Mouse (Mus musculus) heart, adult 11 months (tissue): ENCODE data around the gene Tecta.
A peak's percentile ranks its signal among the peaks of the same experiment; 100 is the strongest.

Source experiments
- DNase-seq: peaks from one replicate; pipeline ENCODE4 v3.0.0; 2022

Gene Tecta

DNA sequence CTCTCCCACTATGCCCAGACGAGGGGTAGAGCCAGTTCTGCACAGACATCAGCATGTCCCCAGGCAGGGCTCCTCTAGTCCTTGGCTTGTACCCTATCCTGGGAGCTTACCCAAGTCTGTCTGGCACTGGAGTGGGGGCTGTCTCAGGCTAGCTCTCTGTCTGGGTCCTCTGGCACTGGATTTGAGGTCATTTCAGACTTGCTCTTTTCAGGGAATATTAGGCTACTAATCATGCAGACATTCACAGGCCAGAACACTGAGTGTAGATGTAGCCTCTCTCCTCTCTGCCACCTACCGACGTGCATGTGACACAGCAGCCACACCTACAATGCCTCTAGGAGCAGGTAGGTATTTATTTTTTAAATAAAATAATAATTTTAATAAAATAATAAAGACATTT is 82.4 kb downstream of the Tecta start:
- DNase-seq = peak; percentile 90

DNA sequence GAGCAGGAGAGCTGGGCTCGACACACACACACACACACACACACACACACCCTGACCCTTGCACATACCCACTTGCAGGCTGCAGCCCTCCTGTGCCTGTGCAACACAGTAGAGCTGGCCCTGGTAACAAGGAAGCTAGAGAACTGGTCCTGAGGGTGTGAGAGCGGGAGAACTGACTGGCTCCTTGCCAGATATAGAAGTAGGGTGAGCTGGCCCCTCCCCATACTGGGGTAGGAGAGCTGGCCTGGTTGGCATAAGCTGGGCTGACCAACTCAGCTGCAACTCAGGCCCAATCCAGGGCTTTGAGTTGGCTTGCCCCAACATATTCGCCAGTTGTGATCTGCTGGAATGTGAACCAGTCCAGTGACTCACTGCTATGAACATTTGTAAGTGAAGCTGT is 83.9 kb downstream of the Tecta start:
- peak; percentile 87 for DNase-seq

DNA sequence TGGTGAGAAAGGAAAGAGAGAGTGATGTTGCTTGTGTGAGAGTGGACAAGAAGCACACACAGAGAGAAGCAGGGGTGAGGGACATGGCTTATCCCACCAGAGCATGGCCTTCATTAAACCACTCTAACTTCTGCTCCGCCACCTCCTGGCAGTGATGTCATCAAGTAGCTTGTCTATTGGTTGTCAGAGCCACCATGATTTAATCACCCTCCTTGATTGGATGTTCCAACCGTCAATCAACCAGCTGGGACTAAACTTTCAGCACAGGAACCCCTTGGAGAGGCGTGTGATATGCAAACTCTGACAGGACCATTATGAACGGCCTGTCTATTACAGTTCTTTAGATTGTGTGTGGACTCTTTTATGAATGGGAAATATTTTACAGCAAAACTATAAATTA is 84.8 kb downstream of the Tecta start:
- DNase-seq = peak; percentile 76

DNA sequence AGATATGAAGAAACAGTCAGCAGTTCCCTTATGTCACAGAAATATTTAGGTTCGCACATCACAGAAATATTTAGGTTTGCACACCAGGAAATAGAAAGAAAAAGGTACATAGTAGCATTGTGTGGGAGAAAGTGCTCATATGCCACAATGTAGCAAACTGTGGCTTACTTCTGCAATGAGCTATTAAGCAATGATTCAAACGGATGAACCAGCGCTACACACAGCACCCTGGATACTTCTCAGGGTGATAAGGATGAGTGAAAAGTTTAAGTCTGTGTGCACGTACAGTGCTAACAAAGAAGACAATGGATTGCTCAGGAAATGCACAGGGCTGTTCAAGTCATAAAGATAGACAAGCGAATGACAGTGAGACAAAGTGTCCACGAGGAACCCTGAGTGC is 85.3 kb downstream of the Tecta start:
- no peak for DNase-seq

DNA sequence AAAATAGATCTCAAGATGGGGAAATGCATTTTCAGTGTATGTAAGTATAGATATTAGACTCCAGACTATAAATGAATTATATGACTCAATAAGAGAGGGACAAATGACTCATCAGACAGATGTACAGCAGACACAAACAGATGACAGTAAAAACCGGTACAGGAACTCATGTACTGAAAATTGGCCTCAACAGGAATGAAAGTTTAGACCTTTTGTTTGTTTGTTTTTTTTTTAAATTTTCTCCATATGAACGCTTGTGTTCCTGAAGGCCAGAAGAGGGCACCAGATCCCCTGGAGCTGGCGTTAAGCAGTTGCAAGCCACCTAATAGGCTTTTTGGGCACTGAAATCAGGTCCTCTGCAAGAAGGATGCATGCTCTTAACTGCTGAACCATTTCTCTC is 85.9 kb downstream of the Tecta start:
- DNase-seq = peak; percentile 70

DNA sequence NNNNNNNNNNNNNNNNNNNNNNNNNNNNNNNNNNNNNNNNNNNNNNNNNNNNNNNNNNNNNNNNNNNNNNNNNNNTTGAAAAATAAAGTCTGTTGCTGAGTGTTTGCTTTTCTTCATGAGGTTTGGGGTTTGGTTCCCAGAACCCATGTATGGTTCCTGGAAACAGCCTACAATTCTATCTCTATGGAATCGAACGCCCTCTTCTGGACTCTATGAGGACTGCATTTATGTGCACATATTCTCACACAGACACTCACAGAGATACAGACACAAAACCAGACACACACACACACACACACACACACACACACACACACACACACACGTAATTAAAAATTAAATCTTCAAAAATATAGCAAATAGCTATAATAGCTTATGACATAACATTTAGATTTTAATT is 88.4 kb downstream of the Tecta start:
- no peak for DNase-seq

DNA sequence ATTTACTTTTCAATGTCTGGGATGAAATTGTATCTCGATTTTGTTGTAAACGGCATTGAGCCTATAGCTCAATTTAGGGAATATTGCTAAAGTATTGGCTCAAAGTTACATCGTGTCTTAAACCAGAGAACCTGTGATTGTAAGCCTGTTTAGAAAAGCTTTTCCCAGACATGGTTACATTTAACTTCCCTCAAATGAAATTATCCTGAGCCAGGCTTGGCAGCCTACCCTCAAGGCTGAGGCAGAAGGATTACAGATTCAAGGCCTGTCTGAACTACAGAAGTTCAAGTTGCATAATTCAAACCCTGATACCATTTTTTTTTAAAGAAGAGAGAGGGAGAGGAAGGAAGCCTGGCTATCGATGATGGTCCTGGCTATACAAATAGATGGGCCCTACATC is 95.8 kb downstream of the Tecta start:
- no peak for DNase-seq

DNA sequence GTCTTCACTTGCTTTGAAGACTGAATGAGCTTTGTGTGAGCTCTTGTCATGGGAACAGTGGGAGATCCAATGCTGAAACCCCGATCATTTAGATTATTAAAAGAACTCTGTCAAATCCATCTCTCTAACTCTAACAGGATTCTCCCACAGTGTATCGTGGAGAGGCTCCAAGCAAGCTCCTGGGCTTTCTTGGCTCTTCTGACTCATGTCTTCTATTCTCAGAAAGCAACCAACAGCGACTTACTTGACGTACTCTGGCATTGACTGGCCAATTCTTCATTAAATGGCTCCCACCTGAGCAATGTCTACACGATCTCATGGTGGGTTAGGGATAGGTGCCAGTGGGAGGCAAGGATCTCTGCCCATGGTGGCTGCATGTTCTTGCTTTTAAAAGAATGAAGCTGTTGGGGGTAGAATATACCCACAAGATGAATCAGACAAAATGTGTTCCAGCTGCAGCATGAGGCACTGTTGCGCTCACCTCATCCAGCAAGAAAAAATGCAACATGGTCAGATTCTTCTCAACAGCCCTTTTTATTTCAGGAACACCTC is 98.6 kb downstream of the Tecta start:
- DNase-seq = peak; percentile 23

DNA sequence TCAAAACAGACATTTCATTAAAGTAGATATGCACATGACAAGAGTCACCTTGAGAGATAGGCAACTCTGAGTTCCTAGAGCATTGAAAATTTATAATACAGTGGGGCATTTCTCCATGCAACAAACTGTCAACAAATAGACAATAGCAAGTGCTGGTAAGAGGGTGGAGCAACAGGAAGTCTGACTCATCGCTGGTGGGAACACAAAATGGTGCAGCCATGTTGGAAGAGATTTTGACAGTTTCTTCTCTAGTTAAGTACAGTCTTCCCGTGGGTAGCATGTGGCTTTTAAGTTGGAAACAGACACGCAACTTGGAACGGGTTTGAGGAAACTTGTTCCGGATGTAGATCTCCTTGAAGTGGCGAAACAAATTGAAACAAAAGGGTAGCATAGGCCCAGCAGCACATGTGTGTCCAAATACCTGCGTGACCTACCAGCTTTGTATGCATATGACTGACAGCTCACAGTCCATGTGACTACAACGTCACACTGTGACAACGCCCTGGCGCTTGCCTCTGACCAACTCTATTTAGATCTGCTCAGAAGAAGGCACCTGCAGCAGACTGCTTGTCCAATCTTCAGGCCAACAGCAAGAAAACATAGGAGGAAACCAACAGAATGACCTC is 103.3 kb downstream of the Tecta start:
- peak; percentile 30 for DNase-seq

DNA sequence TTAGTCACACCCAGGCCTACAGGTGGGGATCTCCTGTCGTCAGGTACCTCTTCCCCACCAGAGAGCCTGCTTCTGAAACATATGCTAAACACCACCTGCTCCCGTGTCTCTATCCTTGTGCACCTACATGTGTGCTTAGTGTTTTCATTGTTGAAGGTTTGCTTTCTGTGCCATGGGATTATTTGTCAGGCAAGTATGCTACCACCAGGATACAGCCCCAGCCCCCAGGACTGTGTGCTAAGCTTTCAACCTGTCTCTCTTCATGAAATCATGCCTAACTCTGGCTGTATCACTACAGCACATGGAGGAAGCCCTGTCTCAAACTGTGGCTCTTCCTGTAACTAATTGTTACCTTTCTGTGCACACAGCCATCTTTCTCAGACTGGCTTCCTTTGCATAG is 105.6 kb downstream of the Tecta start:
- DNase-seq = peak; percentile 71

DNA sequence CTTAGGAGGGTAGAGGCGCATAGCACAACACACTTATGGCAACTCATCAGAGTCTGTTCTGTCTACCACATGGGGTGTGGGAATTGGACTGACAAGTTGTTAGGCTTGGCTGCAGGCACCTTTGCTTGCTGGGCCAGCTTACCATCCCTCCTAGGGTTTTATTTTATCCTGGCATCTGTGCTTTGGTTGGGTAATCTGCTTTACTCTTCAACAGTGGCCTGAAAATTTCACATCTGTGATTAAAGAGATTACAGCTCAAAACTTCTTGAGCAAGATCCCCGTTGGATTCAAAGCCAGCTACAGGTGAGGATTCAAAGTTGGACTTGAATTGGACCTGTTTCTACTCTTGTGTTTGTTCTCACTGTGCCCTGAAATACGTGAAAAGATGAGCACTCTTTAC is 106.1 kb downstream of the Tecta start:
- DNase-seq = no peak

DNA sequence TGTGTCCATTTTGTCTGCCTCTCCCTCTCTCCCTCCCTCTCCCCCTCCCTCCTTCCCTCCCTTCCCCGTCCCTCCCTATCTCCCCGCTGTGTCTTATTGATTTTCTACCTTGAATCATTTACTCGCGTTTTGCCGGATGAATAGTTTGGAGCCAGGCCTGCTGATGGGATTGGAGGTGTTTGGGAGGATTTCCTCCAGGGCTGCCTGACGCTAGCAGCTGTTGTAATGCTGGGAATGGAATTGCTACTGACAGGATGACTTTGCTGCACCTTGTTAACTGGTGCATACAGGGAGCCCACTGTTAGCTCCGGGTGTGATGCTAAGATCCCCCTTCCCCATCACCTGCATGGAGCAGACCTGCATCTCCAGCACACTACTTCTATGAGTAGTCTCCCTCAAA is 106.7 kb downstream of the Tecta start:
- peak; percentile 33 for DNase-seq

DNA sequence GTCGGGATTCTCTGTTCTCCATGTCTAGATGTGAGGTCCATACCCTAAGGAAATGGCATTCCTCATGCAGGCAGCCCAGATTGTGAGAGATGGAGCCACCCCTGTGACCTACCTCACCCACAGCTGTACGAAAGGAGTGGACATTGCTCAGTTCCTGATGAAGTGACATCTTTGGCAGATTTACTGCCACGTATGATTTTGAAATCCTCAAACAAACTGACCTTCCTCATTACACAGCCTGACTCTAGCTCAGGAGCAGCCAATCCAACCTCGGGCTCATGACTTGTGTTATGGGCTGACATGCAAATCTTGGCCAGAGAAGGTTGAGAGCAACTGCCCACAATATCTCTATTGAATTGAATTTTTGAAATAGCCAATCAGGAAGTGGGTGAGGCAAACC is 120.1 kb downstream of the Tecta start:
- DNase-seq = peak; percentile 76
